Mouse (Mus musculus) hindbrain, embryonic 15.5 days (tissue): ENCODE data around the gene Mrpl17. TPM values are rescaled to one million over a fixed set of nuclear protein-coding genes. Genes with fewer than 3 reads are reported as not detected.

Source experiments
- ATAC-seq: fragments of 200-750 bp; cut with Nextera tagmentation; 2 replicates; pipeline ENCODE4 v1.8.0; 2017; ENCODE audit warnings: low read depth, moderate number of reproducible peaks, moderate TSS enrichment; ENCODE audit not compliant: low FRiP score
- H3K27ac ChIP-seq: fragments of 300-500 bp; sonication (generic); replicated peaks from 2 replicates; pipeline ENCODE4 v1.5.1; 2015; ENCODE audit warnings: mild to moderate bottlenecking, inconsistent platforms
- H3K27me3 ChIP-seq: fragments of 300-500 bp; sonication (generic); 2 replicates; pipeline ENCODE4 v1.6.1; 2015; ENCODE audit warnings: control low read depth, inconsistent platforms
- H3K36me3 ChIP-seq: fragments of 300-500 bp; sonication (generic); 2 replicates; pipeline ENCODE4 v1.6.1; 2015; ENCODE audit warnings: control low read depth, inconsistent platforms
- H3K4me1 ChIP-seq: fragments of 300-500 bp; sonication (generic); replicated peaks from 2 replicates; pipeline ENCODE4 v1.6.1; 2015; ENCODE audit warnings: control low read depth, inconsistent platforms
- H3K4me2 ChIP-seq: fragments of 300-500 bp; sonication (generic); 2 replicates; pipeline ENCODE4 v1.6.1; 2015; ENCODE audit warnings: moderate library complexity, mild to moderate bottlenecking, inconsistent platforms
- H3K4me3 ChIP-seq: fragments of 300-500 bp; sonication (generic); 2 replicates; pipeline ENCODE4 v1.5.1; 2015; ENCODE audit warnings: mild to moderate bottlenecking, inconsistent platforms
- H3K9ac ChIP-seq: fragments of 300-500 bp; sonication (generic); 2 replicates; pipeline ENCODE4 v1.6.1; 2015; ENCODE audit warnings: inconsistent platforms
- H3K9me3 ChIP-seq: fragments of 300-500 bp; sonication (generic); 2 replicates; pipeline ENCODE4 v1.6.1; 2016; ENCODE audit warnings: control low read depth, inconsistent platforms
- WGBS: fragments of 180-500 bp; shearing (Covaris S2); methylation state at CpG from one replicate; pipeline ENCODE4 v1.1.7; 2015; 5-methylcytosine and 5-hydroxymethylcytosine counted together
- polyA plus RNA-seq: library from polyadenylated mRNA; unstranded; fragments of >200 nt; fragmentation: Nextera tagmentation; extraction: Ambion mirVana; gene quantifications from 2 replicates; pipeline ENCODE4 v1.2.1, GENCODE M21; 2015

Mrpl17 gene
- polyA plus RNA-seq, 1 experiment from 2014 or later, result 178 TPM

DNA sequence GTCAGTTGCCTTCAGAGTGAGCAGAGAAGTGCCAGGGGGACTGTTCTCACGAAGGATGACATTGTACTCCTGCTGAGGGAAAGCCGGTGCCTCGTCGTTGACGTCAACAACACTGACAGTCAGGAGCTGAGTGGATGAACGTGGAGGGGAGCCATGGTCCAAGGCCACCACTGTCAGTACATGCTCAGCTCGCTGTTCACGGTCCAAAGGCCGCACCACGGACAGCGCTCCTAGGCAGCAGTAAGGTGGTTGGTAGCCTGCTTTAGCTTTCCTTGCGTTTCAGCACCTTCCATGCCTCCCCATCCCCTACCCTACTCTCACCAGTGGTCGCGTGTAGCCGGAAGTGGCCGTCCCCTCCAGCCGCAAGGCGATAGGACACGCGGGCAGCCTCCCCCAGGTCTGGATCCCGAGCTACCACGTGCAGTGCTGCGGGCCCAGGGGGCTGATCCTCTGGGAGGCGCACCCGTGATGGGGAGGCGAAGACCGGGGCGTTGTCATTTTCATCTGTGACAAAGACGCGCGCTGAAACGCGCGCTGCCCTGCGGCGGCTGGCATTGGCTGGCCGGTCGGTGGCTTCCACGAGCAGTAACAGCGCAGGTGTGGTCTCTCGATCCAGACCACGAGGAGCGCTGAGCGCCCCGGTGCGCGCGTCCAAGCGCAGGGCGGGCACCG, 49.0 kb downstream of the Mrpl17 start:
- ATAC-seq, result no peak
- no peak overlapping the region for H3K27ac ChIP-seq
- H3K4me1 ChIP-seq, result peaks cover 6% of the 10 kb centered on the region
- H3K9ac ChIP-seq, result no peak overlapping the region
- H3K4me2 ChIP-seq, result no peak overlapping the region
- H3K9me3 ChIP-seq, result no peaks in the 10 kb centered on the region
- H3K27me3 ChIP-seq, result no peaks in the 10 kb centered on the region
- no peak overlapping the region for H3K4me3 ChIP-seq
- H3K36me3 ChIP-seq, result peaks cover 84% of the 10 kb centered on the region
- 24% methylated on average over 51 of the region's 51 CpGs for WGBS

DNA sequence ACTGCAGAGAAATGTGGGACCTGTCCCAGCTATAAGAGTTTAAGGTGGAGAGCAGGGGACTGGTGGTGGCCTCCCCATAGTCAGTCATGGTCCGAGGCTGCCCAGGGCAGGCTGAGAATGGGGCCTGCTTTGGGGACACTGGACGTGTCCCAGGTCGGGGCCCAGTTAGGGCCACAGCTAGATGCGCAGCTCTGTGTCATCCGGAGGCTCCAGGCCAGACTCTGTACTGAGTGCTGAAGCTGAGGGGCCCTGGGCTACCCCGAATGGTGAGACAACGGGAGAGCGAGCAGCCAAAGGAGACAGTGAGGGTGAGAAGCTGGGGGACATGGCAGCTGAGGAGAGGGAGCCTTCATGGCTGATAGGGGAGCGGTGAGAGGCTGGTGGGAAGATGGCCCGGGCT, 57.6 kb downstream of the Mrpl17 start:
- Histone ChIP-seq H3K4me2 (no peak overlapping the region), H3K27me3 (no peaks in the 10 kb centered on the region), H3K36me3 (peaks cover 57% of the 10 kb centered on the region), H3K4me3 (no peak overlapping the region), H3K4me1 (peaks cover 17% of the 10 kb centered on the region), H3K9ac (no peak overlapping the region), H3K27ac (0 out of 2 replicates have a peak overlapping the region, but pooled peaks have one; percentile 54), H3K9me3 (no peaks in the 10 kb centered on the region)
- ATAC-seq, result no peak
- 91% methylated on average over 10 of the region's 10 CpGs for WGBS

Other genes starting within 250 kb of the Mrpl17 start
- gene Apbb1, start 229.4 kb downstream of the Mrpl17 start, polyA plus RNA-seq, result 294 and 330 TPM in 2 replicates
- 0.39 TPM in 1 of 2 replicates, not detected in the other for gene Hpx, start 211.0 kb downstream of the Mrpl17 start, polyA plus RNA-seq
- 106 and 112 TPM in 2 replicates for gene Trim3, start 177.5 kb downstream of the Mrpl17 start, polyA plus RNA-seq
- gene Timm10b, start 171.0 kb downstream of the Mrpl17 start, polyA plus RNA-seq, result 145 and 150 TPM in 2 replicates
- 81.8 and 92.0 TPM in 2 replicates for gene Arfip2, start 170.7 kb downstream of the Mrpl17 start, polyA plus RNA-seq
- gene Gm45799, start 170.5 kb downstream of the Mrpl17 start, polyA plus RNA-seq, result 18.2 and 18.7 TPM in 2 replicates
- 1.1 and 1.3 TPM in 2 replicates for gene Dnhd1, start 160.3 kb downstream of the Mrpl17 start, polyA plus RNA-seq
- 199 and 201 TPM in 2 replicates for gene Ilk, start 74.5 kb downstream of the Mrpl17 start, polyA plus RNA-seq
- 24.9 and 26.0 TPM in 2 replicates for gene Rrp8, start 73.7 kb downstream of the Mrpl17 start, polyA plus RNA-seq
- gene Taf10, start 66.7 kb downstream of the Mrpl17 start, polyA plus RNA-seq, result 100 and 110 TPM in 2 replicates
- 45.7 and 46.2 TPM in 2 replicates for gene Tpp1, start 58.9 kb downstream of the Mrpl17 start, polyA plus RNA-seq
- gene Dchs1, start 23.4 kb downstream of the Mrpl17 start, polyA plus RNA-seq, result 14.3 and 14.8 TPM in 2 replicates
- 0.19 TPM in 1 of 2 replicates, not detected in the other for gene Gm4070, start 142.9 kb upstream of the Mrpl17 start, polyA plus RNA-seq